Mouse (Mus musculus): Measurements from ENCODE around the gene Adgrd1. TPM values are rescaled to one million over a fixed set of nuclear protein-coding genes. Genes with fewer than 3 reads are reported as not detected.

The Adgrd1 gene
- 1.6 and 1.9 TPM in 2 replicates for polyA plus RNA-seq (2015; fragmentation: Nextera tagmentation; extraction: Ambion mirVana)

- Histone ChIP-seq H3K9ac (ENCODE audit: low read depth, low read length) (no peak within 1 kb of the TSS), H3K9me3 (ENCODE audit: control insufficient read depth) (no peaks in the 10 kb centered on the region), H3K4me3 (ENCODE audit: low read depth, low read length) (no peak within 1 kb of the TSS), H3K27ac (ENCODE audit: low read depth, low read length) (no peak within 1 kb of the TSS), H3K4me2 (replicated peaks; ENCODE audit: low read depth) (no peak within 1 kb of the TSS), H3K27me3 (replicated peaks; ENCODE audit: control insufficient read depth, insufficient read depth, low read length) (no peaks in the 10 kb centered on the region), H3K4me1 (replicated peaks; ENCODE audit: control insufficient read depth, insufficient read depth, low read length) (no peaks in the 10 kb centered on the region), H3K36me3 (ENCODE audit: control insufficient read depth, insufficient read depth) (no peaks in the 10 kb centered on the region)
- ATAC-seq = no peak
- 0 out of 2 replicates have a peak, but pooled peaks have one; percentile 15 for TF ChIP-seq CTCF (IDR thresholded peaks at IDR 0.05; ENCODE audit: low read depth)
- WGBS = 21% methylated on average over 6 of the region's 6 CpGs
Measured at GRCm38 (mm10) chr5:129096511-129096910, at the start of gene Adgrd1. TSS of gene Adgrd1 (plus strand) at chr5:129096750.

GRCm38 (mm10) chr5:129049372-129049771 is 47.2 kb upstream of the Adgrd1 start:
- ATAC-seq = no peak
- Histone ChIP-seq H3K36me3 (ENCODE audit: control insufficient read depth, insufficient read depth) (no peaks in the 10 kb centered on the region), H3K27me3 (replicated peaks; ENCODE audit: control insufficient read depth, insufficient read depth, low read length) (no peaks in the 10 kb centered on the region; the same call in 1 of the 2 replicates), H3K4me1 (replicated peaks; ENCODE audit: control insufficient read depth, insufficient read depth, low read length) (no peaks in the 10 kb centered on the region), H3K27ac (ENCODE audit: low read depth, low read length) (no peak overlapping the region), H3K9me3 (ENCODE audit: control insufficient read depth) (no peaks in the 10 kb centered on the region), H3K9ac (ENCODE audit: low read depth, low read length) (no peak overlapping the region), H3K4me2 (replicated peaks; ENCODE audit: low read depth) (no peak overlapping the region), H3K4me3 (ENCODE audit: low read depth, low read length) (no peak overlapping the region)
- 81% methylated on average over 9 of the region's 9 CpGs for WGBS
- TF ChIP-seq CTCF (IDR thresholded peaks at IDR 0.05; ENCODE audit: low read depth) = no peak

- no peak overlapping the region for H3K4me3 ChIP-seq (ENCODE audit: low read depth, low read length)
- H3K4me1 ChIP-seq (replicated peaks; ENCODE audit: control insufficient read depth, insufficient read depth, low read length) = no peaks in the 10 kb centered on the region
- H3K27ac ChIP-seq (ENCODE audit: low read depth, low read length) = no peak overlapping the region
- H3K9me3 ChIP-seq (ENCODE audit: control insufficient read depth) = no peaks in the 10 kb centered on the region
- H3K4me2 ChIP-seq (replicated peaks; ENCODE audit: low read depth) = no peak overlapping the region
- TF ChIP-seq CTCF (IDR thresholded peaks at IDR 0.05; ENCODE audit: low read depth) = no peak
- WGBS = 74% methylated on average over 3 of the region's 3 CpGs
- H3K36me3 ChIP-seq (ENCODE audit: control insufficient read depth, insufficient read depth) = no peaks in the 10 kb centered on the region
- no peak for ATAC-seq
- H3K27me3 ChIP-seq (replicated peaks; ENCODE audit: control insufficient read depth, insufficient read depth, low read length) = no peaks in the 10 kb centered on the region; the same call in 1 of the 2 replicates
- no peak overlapping the region for H3K9ac ChIP-seq (ENCODE audit: low read depth, low read length)
Measured at GRCm38 (mm10) chr5:129051910-129052309, 44.6 kb upstream of the Adgrd1 start.

GRCm38 (mm10) chr5:129052636-129053355 is 43.8 kb upstream of the Adgrd1 start:
- no peak for ATAC-seq
- no peak overlapping the region for H3K4me3 ChIP-seq (ENCODE audit: low read depth, low read length)
- no peak for TF ChIP-seq CTCF (IDR thresholded peaks at IDR 0.05; ENCODE audit: low read depth)
- no peaks in the 10 kb centered on the region; the same call in 1 of the 2 replicates for H3K27me3 ChIP-seq (replicated peaks; ENCODE audit: control insufficient read depth, insufficient read depth, low read length)
- no peaks in the 10 kb centered on the region for H3K4me1 ChIP-seq (replicated peaks; ENCODE audit: control insufficient read depth, insufficient read depth, low read length)
- H3K4me2 ChIP-seq (replicated peaks; ENCODE audit: low read depth) = no peak overlapping the region
- H3K27ac ChIP-seq (ENCODE audit: low read depth, low read length) = no peak overlapping the region
- 34% methylated on average over 20 of the region's 20 CpGs for WGBS
- H3K36me3 ChIP-seq (ENCODE audit: control insufficient read depth, insufficient read depth) = no peaks in the 10 kb centered on the region
- no peak overlapping the region for H3K9ac ChIP-seq (ENCODE audit: low read depth, low read length)
- no peaks in the 10 kb centered on the region for H3K9me3 ChIP-seq (ENCODE audit: control insufficient read depth)

- Histone ChIP-seq H3K4me2 (replicated peaks; ENCODE audit: low read depth) (no peak overlapping the region), H3K9ac (ENCODE audit: low read depth, low read length) (no peak overlapping the region), H3K27ac (ENCODE audit: low read depth, low read length) (no peak overlapping the region), H3K9me3 (ENCODE audit: control insufficient read depth) (no peaks in the 10 kb centered on the region), H3K36me3 (ENCODE audit: control insufficient read depth, insufficient read depth) (no peaks in the 10 kb centered on the region), H3K4me3 (ENCODE audit: low read depth, low read length) (no peak overlapping the region), H3K4me1 (replicated peaks; ENCODE audit: control insufficient read depth, insufficient read depth, low read length) (no peaks in the 10 kb centered on the region), H3K27me3 (replicated peaks; ENCODE audit: control insufficient read depth, insufficient read depth, low read length) (no peaks in the 10 kb centered on the region; the same call in 1 of the 2 replicates)
- ATAC-seq = no peak
- TF ChIP-seq CTCF (IDR thresholded peaks at IDR 0.05; ENCODE audit: low read depth) = no peak
- 72% methylated on average over 9 of the region's 9 CpGs for WGBS
Measured at GRCm38 (mm10) chr5:129054675-129055284, 41.8 kb upstream of the Adgrd1 start.

GRCm38 (mm10) chr5:129059116-129059515 is 37.4 kb upstream of the Adgrd1 start:
- H3K36me3 ChIP-seq (ENCODE audit: control insufficient read depth, insufficient read depth) = no peaks in the 10 kb centered on the region
- H3K4me3 ChIP-seq (ENCODE audit: low read depth, low read length) = no peak overlapping the region
- H3K4me1 ChIP-seq (replicated peaks; ENCODE audit: control insufficient read depth, insufficient read depth, low read length) = no peaks in the 10 kb centered on the region
- H3K27me3 ChIP-seq (replicated peaks; ENCODE audit: control insufficient read depth, insufficient read depth, low read length) = no peaks in the 10 kb centered on the region
- H3K9ac ChIP-seq (ENCODE audit: low read depth, low read length) = no peak overlapping the region
- H3K4me2 ChIP-seq (replicated peaks; ENCODE audit: low read depth) = no peak overlapping the region
- no peaks in the 10 kb centered on the region for H3K9me3 ChIP-seq (ENCODE audit: control insufficient read depth)
- peak; percentile 60 for TF ChIP-seq CTCF (IDR thresholded peaks at IDR 0.05; ENCODE audit: low read depth)
- no peak overlapping the region for H3K27ac ChIP-seq (ENCODE audit: low read depth, low read length)
- WGBS = 86% methylated on average over 3 of the region's 3 CpGs
- no peak for ATAC-seq

All from intestine, postnatal 0 days (tissue).